Mouse (Mus musculus): Measurements from ENCODE around the gene Chst7. TPM values are rescaled to one million over a fixed set of nuclear protein-coding genes. Genes with fewer than 3 reads are reported as not detected.

Gene Chst7
- 1 to 10 TPM; 7.6 to 9.2 TPM for total RNA-seq (2021)

GRCm38 (mm10) chrX:20059381-20059971, at the start of gene Chst7:
Gene Chst7 (plus strand): TSS chrX:20059560.
- DNase-seq = peak; percentile 77 to 81
- intact Hi-C loops (cut with DNase I) = loop anchor here (1.0 to 5.0 kb wide), 2 partner anchors 37 to 98 kb away; no protein-coding TSS in a partner anchor

- no peak for DNase-seq
- intact Hi-C loops (cut with DNase I) = no loop called here
Observed at GRCm38 (mm10) chrX:20012211-20012610, 47.1 kb upstream of the Chst7 start.

GRCm38 (mm10) chrX:20020942-20021341, 38.4 kb upstream of the Chst7 start:
- intact Hi-C loops (cut with DNase I) = loop anchor here (1.0 to 10.0 kb wide), 5 partner anchors 36 to 564 kb away; partner anchors contain the start of gene Chst7
- peak in 1 of 2 experiments; percentile 2 for DNase-seq

GRCm38 (mm10) chrX:20060096-20060768, 872 bp downstream of the Chst7 start:
- peak; percentile 24 to 32 for DNase-seq
- intact Hi-C loops (cut with DNase I) = loop anchor here (5.0 to 10.0 kb wide), 2 partner anchors 37 to 1595 kb away; partner anchors contain the start of gene 4930578C19Rik

- intact Hi-C loops (cut with DNase I) = loop anchor here (5.0 to 10.0 kb wide), 2 partner anchors 36 to 1596 kb away; partner anchors contain the start of gene 4930578C19Rik
- peak; percentile 9 to 13 for DNase-seq
Observed at GRCm38 (mm10) chrX:20060769-20061315, 1.5 kb downstream of the Chst7 start.

GRCm38 (mm10) chrX:20061764-20062480, 2.6 kb downstream of the Chst7 start:
- intact Hi-C loops (cut with DNase I) = loop anchor here (5.0 to 10.0 kb wide), 2 partner anchors 35 to 1597 kb away; partner anchors contain the start of gene 4930578C19Rik
- peak; percentile 7 to 12 for DNase-seq

GRCm38 (mm10) chrX:20066636-20067035, 7.3 kb downstream of the Chst7 start:
- intact Hi-C loops (cut with DNase I) = loop anchor here (10.0 kb wide), 1 partner anchor 1602 kb away; the partner anchor contains the start of gene 4930578C19Rik
- peak; percentile 51 to 56 for DNase-seq

GRCm38 (mm10) chrX:20070196-20070595, 10.8 kb downstream of the Chst7 start:
- intact Hi-C loops (cut with DNase I) = no loop called here
- peak in 1 of 2 experiments; percentile 11 for DNase-seq

- intact Hi-C loops (cut with DNase I) = no loop called here
Observed at GRCm38 (mm10) chrX:20117717-20118116, 58.4 kb downstream of the Chst7 start.

GRCm38 (mm10) chrX:20125481-20125880, 66.1 kb downstream of the Chst7 start:
- intact Hi-C loops (cut with DNase I) = no loop called here
- DNase-seq = no peak

More at GRCm38 (mm10) chrX:20117717-20118116, 58.4 kb downstream of the Chst7 start:
- DNase-seq = no peak

- intact Hi-C loops (cut with DNase I) = no loop called here
- no peak for DNase-seq
Observed at GRCm38 (mm10) chrX:20128951-20129350, 69.6 kb downstream of the Chst7 start.

- DNase-seq = peak; percentile 44 to 52
- intact Hi-C loops (cut with DNase I) = no loop called here
Observed at GRCm38 (mm10) chrX:20129466-20129865, 70.1 kb downstream of the Chst7 start.

Other genes with a start within 250 kb of the Chst7 start
- 10 to 100 TPM in 1 of 2 experiments, 1 to 10 TPM in 1; 9.4 to 11.2 TPM for gene Slc9a7, start 232.2 kb downstream of the Chst7 start, total RNA-seq (2021)

Measured in heart, postnatal 10 days (tissue).